Comparison of ENCODE assay signal across 26 mouse cellular contexts in the genomic region with DNA sequence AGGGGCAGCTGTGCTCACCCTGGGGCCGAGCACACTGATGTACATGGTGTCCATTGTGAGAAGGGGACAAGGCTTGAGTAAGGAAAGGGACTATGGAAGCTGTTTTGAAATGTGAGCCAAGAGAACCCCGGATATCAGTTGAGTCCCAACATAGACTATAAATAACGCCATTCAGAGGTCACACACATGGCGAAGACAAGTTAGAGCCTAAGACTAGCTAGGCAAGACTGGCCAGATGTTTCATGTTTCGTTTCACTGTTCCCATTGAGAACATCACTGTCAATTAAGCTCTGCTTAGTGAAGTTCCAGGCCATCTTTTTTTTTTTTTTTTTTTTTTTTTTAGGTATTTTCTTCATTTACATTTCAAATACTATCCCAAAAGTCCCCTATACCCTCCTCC.
DNase-seq lines count a peak whose midpoint lies in the region; ATAC-seq and TF ChIP-seq lines count a peak whose summit lies in the region.
"Had no signal": no experiment of that assay in that cellular context is flagged by ENCODE, and none has a peak within 500 bp of the region (broad histone marks: within the 10 kb centered on the region; RNA-seq: fewer than 3 reads in every experiment).

No protein-coding gene starts in this region.

- TF ChIP-seq POLR2A in liver, adult 2 months (IDR thresholded peaks at IDR 0.05; ENCODE audit: extremely low read depth, insufficient read depth, low read length), result no peak
- no peak for TF ChIP-seq POLR2A in lung, adult 2 months (IDR thresholded peaks at IDR 0.05; ENCODE audit: borderline replicate concordance, extremely low read depth, low read depth, low read length)

- H3K79me2 ChIP-seq in liver, adult 2 months (ENCODE audit: control insufficient read depth, insufficient read depth, low read length), result no peaks in the 10 kb centered on the region

- 82% methylated on average over 5 of the region's 5 CpGs for WGBS in liver, adult 2 months
- 67% methylated on average over 5 of the region's 5 CpGs for WGBS in liver, postnatal 0 days (ENCODE audit: insufficient replicate concordance)
- 55% methylated on average over 5 of the region's 5 CpGs for WGBS in lung, embryonic 16.5 days
- WGBS in lung, adult 2 months, result 60% methylated on average over 5 of the region's 5 CpGs

- H3K9me3 ChIP-seq in liver, postnatal 0 days (ENCODE audit: low read length), result no peaks in the 10 kb centered on the region
- H3K9me3 ChIP-seq in lung, embryonic 16.5 days (ENCODE audit: control insufficient read depth, low read length), result no peaks in the 10 kb centered on the region
- H3K9me3 ChIP-seq: embryonic facial prominence, embryonic 12.5 days; embryonic facial prominence, embryonic 15.5 days; heart, embryonic 12.5 days; heart, embryonic 15.5 days had no signal

- no peak overlapping the region for H3K27ac ChIP-seq in liver, adult 2 months (replicated peaks; ENCODE audit: insufficient read depth, low read depth, low read length)
- H3K27ac ChIP-seq in liver, postnatal 0 days (ENCODE audit: low read depth), result no peak overlapping the region
- peak overlapping the region; percentile 68 for H3K27ac ChIP-seq in lung, embryonic 16.5 days (ENCODE audit: low read length)
- H3K27ac ChIP-seq: embryonic facial prominence, embryonic 12.5 days; embryonic facial prominence, embryonic 15.5 days; gastrocnemius, adult 2 months; heart, adult 2 months; heart, embryonic 15.5 days; hindbrain, embryonic 14.5 days; hindbrain, postnatal 0 days had no signal

- no peaks in the 10 kb centered on the region for H3K36me3 ChIP-seq in liver, adult 2 months (ENCODE audit: control insufficient read depth, insufficient read depth, low read length)
- H3K36me3 ChIP-seq in liver, postnatal 0 days (replicated peaks; ENCODE audit: insufficient read depth, low read length), result no peaks in the 10 kb centered on the region
- no peaks in the 10 kb centered on the region for H3K36me3 ChIP-seq in lung, embryonic 16.5 days (ENCODE audit: control insufficient read depth, insufficient read depth, low read length)
- H3K36me3 ChIP-seq: embryonic facial prominence, embryonic 12.5 days; embryonic facial prominence, embryonic 15.5 days; heart, embryonic 12.5 days; heart, embryonic 15.5 days had no signal

- H3K4me3 ChIP-seq in liver, adult 2 months (ENCODE audit: insufficient read depth, low read depth, low read length), result no peak overlapping the region
- H3K4me3 ChIP-seq in liver, postnatal 0 days (ENCODE audit: low read depth, low read length), result no peak overlapping the region
- H3K4me3 ChIP-seq in lung, embryonic 16.5 days (ENCODE audit: low read length), result no peak overlapping the region
- no peak overlapping the region for H3K4me3 ChIP-seq in lung, adult 2 months (replicated peaks; ENCODE audit: extremely low read depth, low read depth, low read length)
- H3K4me3 ChIP-seq: embryonic facial prominence, embryonic 12.5 days; embryonic facial prominence, embryonic 15.5 days; gastrocnemius, adult 2 months; heart, adult 2 months; heart, embryonic 12.5 days; heart, embryonic 15.5 days had no signal

- no peak overlapping the region for H3K9ac ChIP-seq in liver, adult 2 months (ENCODE audit: low read depth, low read length)
- H3K9ac ChIP-seq in liver, postnatal 0 days (replicated peaks), result no peak overlapping the region
- H3K9ac ChIP-seq in lung, embryonic 16.5 days (ENCODE audit: low read length), result no peak overlapping the region
- H3K9ac ChIP-seq: embryonic facial prominence, embryonic 12.5 days; embryonic facial prominence, embryonic 15.5 days; forebrain, postnatal 0 days; heart, embryonic 12.5 days; heart, embryonic 15.5 days; hindbrain, embryonic 14.5 days had no signal

- peak; percentile 9 for DNase-seq in liver, adult 2 months (ENCODE audit: extremely low read depth, low read depth, low spot score)
- no peak for DNase-seq in liver, postnatal 0 days
- DNase-seq in lung, adult 2 months, result no peak
- peak; percentile 47 for DNase-seq in lung, postnatal 36 days
- DNase-seq in gastrocnemius, postnatal 25 days, result no peak
- DNase-seq: adrenal gland, adult 2 months; adrenal gland, postnatal 14 days; cerebellum, adult 11 months; cerebellum, adult 2 months; cerebellum, adult 9-11 months; cerebellum, postnatal 25 days; forebrain, postnatal 0 days; gastrocnemius, adult 2 months; gastrocnemius, postnatal 14 days; heart, adult 2 months; heart, postnatal 14 days; heart, postnatal 4 days had no signal

- no peak overlapping the region for H3K4me2 ChIP-seq in liver, postnatal 0 days (ENCODE audit: low read depth, low read length)
- H3K4me2 ChIP-seq in lung, embryonic 16.5 days (ENCODE audit: low read depth, low read length), result no peak overlapping the region
- H3K4me2 ChIP-seq: embryonic facial prominence, embryonic 12.5 days; embryonic facial prominence, embryonic 15.5 days; heart, embryonic 12.5 days; heart, embryonic 15.5 days; hindbrain, embryonic 14.5 days had no signal

- TF ChIP-seq CTCF in liver, adult 2 months (IDR thresholded peaks at IDR 0.05; ENCODE audit: low read depth, low read length), result no peak
- TF ChIP-seq CTCF in liver, postnatal 0 days (IDR thresholded peaks at IDR 0.05; ENCODE audit: low read depth), result no peak
- TF ChIP-seq CTCF in lung, adult 2 months (IDR thresholded peaks at IDR 0.05; ENCODE audit: insufficient read depth, low read length), result no peak

- TF ChIP-seq EP300 in liver, postnatal 0 days (IDR thresholded peaks at IDR 0.05; ENCODE audit: low read depth), result no peak

- H3K27me3 ChIP-seq in liver, adult 2 months (ENCODE audit: control insufficient read depth, insufficient read depth, low read length), result no peaks in the 10 kb centered on the region
- no peaks in the 10 kb centered on the region for H3K27me3 ChIP-seq in liver, postnatal 0 days (ENCODE audit: insufficient read depth, low read length)
- H3K27me3 ChIP-seq in lung, embryonic 16.5 days (ENCODE audit: control insufficient read depth, insufficient read depth, low read depth, low read length), result no peaks in the 10 kb centered on the region
- H3K27me3 ChIP-seq: embryonic facial prominence, embryonic 12.5 days; embryonic facial prominence, embryonic 15.5 days; heart, embryonic 12.5 days; heart, embryonic 15.5 days had no signal

- no peak for ATAC-seq in liver, postnatal 0 days
- ATAC-seq in lung, embryonic 16.5 days (ENCODE audit: low read depth), result peak; percentile 77
- ATAC-seq: CD4-positive, CD25-positive, alpha-beta regulatory T cell, adult 4 months; forebrain, embryonic 14.5 days; forebrain, postnatal 0 days; hindbrain, postnatal 0 days had no signal

- no peaks in the 10 kb centered on the region for H3K4me1 ChIP-seq in liver, adult 2 months (ENCODE audit: control insufficient read depth, insufficient read depth, low read length)
- no peaks in the 10 kb centered on the region for H3K4me1 ChIP-seq in liver, postnatal 0 days (ENCODE audit: insufficient read depth)
- no peaks in the 10 kb centered on the region for H3K4me1 ChIP-seq in lung, embryonic 16.5 days (replicated peaks; ENCODE audit: control insufficient read depth, insufficient read depth, low read length)
- no peaks in the 10 kb centered on the region; the same call in none of the 2 replicates for H3K4me1 ChIP-seq in lung, adult 2 months (ENCODE audit: control insufficient read depth, insufficient read depth, low read length)
- H3K4me1 ChIP-seq: embryonic facial prominence, embryonic 12.5 days; embryonic facial prominence, embryonic 15.5 days had no signal

Comparison
In these comparisons a context has a peak if more than half of its experiments do, and no peak if none do; other contexts are left out.
1. DNase-seq: peak in liver, adult 2 months (single experiment) and lung, postnatal 36 days (single experiment); none in liver, postnatal 0 days (single experiment), lung, adult 2 months (single experiment) and gastrocnemius, postnatal 25 days (single experiment).